Mouse (Mus musculus): Measurements from ENCODE around the gene Klhl6. TPM values are rescaled to one million over a fixed set of nuclear protein-coding genes. Genes with fewer than 3 reads are reported as not detected.

The Klhl6 gene
- polyA plus RNA-seq, 1 experiment from 2014 or later, result 6.9 TPM

DNA sequence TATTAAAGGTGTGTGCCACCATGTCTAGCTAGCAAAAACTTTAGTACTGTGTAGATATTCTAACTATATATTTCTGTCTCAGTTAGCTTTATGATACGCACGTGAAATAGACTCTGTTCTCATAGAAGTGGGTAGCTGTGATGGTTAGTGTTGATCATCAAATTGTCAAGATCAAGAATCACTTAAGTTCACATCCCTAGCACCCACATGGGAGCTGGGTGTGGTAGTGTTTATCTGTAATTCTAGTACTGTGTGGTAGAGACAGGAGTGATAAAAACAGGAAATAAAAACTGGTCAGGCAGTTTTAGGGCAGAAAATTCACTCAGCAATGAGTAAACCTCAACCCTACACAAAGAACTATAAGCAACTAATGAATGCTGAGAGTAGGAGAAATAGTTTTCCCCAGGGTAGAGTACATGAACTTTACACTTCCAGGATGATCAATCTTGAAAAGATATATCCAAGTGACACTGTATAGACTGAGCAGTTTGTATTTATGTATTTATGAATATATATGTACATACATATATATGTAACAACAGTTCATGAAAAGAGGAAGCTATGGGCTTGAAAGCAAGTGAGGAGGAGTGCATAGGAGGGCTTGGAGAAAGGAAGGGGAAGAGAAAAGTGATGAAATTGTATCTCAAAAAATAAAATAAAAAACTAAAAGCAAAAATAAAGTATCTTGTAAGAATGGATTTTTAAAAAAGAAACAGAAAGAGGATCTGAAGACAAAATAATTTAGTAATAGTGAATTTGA lies 2.2 kb upstream of the Klhl6 start:
- Histone ChIP-seq H3K4me2 (no peak overlapping the region), H3K36me3 (no peaks in the 10 kb centered on the region), H3K27me3 (no peaks in the 10 kb centered on the region), H3K9ac (no peak overlapping the region), H3K4me1 (replicated peaks) (no peaks in the 10 kb centered on the region), H3K27ac (no peak overlapping the region), H3K9me3 (peaks cover under 1% of the 10 kb centered on the region; the same call in 1 of the 2 replicates), H3K4me3 (no peak overlapping the region)
- no peak for ATAC-seq (ENCODE audit: low FRiP score)
- 88% methylated on average over 2 of the region's 2 CpGs for WGBS

DNA sequence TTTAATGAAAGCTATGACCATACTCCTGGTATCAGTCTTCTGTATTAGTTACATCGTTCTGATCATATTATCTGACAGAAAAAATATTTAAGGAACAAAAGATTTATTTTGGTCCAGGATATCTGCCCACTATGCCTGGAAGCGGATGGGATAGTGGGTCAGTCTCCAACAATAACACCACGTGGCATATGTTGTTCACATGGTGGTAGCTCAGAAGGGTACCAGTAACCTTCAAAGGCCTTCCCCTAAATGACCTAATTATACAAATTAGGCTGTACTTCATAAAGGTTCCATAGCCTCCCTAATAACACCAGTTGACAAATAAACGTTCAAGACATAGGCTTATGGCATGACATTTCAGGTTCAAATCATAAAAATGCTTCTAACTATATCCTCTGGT lies 722 bp upstream of the Klhl6 start:
- ATAC-seq (ENCODE audit: low FRiP score), result no peak
- H3K27me3 ChIP-seq, result no peaks in the 10 kb centered on the region
- no peak overlapping the region for H3K27ac ChIP-seq
- H3K4me1 ChIP-seq (replicated peaks), result no peaks in the 10 kb centered on the region
- H3K4me3 ChIP-seq, result no peak overlapping the region
- no peak overlapping the region for H3K9ac ChIP-seq
- H3K36me3 ChIP-seq, result no peaks in the 10 kb centered on the region
- WGBS, result 88% methylated on average over 4 of the region's 4 CpGs
- no peak overlapping the region for H3K4me2 ChIP-seq
- no peaks in the 10 kb centered on the region for H3K9me3 ChIP-seq

DNA sequence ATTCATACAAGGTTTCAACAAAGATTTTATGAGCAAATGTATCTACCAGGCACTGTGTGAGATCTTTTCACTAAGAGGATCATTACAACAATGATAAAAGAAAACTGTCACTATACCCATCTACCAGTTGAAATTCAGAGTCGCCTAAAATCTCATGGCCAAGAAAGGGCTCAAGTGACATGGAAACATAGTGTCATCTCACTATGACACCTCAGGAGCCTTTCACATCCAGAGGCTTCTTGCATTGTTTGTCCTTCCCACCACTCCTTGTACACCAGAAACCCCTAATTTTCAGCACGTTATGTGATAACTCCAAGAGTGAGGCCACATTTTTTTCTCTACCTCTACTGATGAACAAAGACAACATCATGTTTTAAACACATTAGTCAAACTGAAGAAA lies 1.2 kb downstream of the Klhl6 start:
- Histone ChIP-seq H3K4me2 (no peak overlapping the region), H3K27ac (no peak overlapping the region), H3K36me3 (no peaks in the 10 kb centered on the region), H3K9ac (no peak overlapping the region), H3K4me3 (no peak overlapping the region), H3K27me3 (no peaks in the 10 kb centered on the region), H3K4me1 (replicated peaks) (no peaks in the 10 kb centered on the region), H3K9me3 (no peaks in the 10 kb centered on the region)
- ATAC-seq (ENCODE audit: low FRiP score), result no peak
- 75% methylated on average over 2 of the region's 2 CpGs for WGBS

- H3K9me3 ChIP-seq, result no peaks in the 10 kb centered on the region
- no peak for ATAC-seq (ENCODE audit: low FRiP score)
- H3K4me2 ChIP-seq, result no peak overlapping the region
- no peak overlapping the region for H3K9ac ChIP-seq
- WGBS, result 87% methylated on average over 3 of the region's 3 CpGs
- no peak overlapping the region for H3K4me3 ChIP-seq
- no peaks in the 10 kb centered on the region for H3K27me3 ChIP-seq
- H3K36me3 ChIP-seq, result no peaks in the 10 kb centered on the region
- H3K4me1 ChIP-seq (replicated peaks), result no peaks in the 10 kb centered on the region
- H3K27ac ChIP-seq, result no peak overlapping the region
These were observed 1.8 kb downstream of the Klhl6 start for GRCm38 (mm10) chr16:19981006-19981405.

DNA sequence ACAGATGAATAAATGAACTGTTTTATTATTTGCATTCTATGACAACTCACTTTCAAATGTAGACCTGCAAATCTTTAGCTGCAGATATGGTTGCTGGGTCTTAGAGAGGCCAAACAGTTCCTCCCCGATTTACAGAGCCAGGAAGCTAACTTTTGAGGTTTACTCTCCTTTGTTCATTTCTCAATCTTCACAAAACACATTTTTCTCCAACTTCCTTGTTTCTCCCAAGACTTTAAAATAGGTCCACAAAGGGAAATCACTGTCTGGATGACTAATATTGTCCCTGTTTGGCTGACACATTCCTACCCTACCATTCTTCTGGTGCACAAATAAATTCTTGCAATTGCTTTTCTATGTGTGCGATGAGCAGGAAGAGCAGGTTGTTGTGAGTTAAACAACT lies 3.1 kb downstream of the Klhl6 start:
- no peak overlapping the region for H3K9ac ChIP-seq
- 85% methylated on average over 2 of the region's 2 CpGs for WGBS

DNA sequence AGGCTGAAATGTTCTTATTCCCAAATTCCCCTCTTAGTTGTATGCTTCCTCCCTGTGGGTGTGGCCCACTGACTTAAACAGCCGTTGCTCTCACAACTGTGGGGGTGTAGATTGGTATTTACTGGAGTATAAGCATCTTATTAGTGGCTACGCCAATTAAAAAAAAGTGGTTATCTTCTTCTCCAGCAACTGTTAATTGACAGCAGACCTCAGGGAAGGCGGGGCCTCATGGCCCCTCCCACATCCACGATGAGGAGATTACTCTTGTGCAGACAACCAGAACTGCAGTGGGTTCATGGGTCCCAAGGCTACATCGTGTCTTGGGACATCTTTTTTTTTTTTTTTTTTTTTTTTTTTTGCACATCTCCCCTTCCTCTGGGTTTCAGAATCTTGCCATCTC lies 5.6 kb downstream of the Klhl6 start:
- H3K9ac ChIP-seq, result no peak overlapping the region
- H3K4me1 ChIP-seq (replicated peaks), result no peaks in the 10 kb centered on the region
- H3K27ac ChIP-seq, result no peak overlapping the region
- no peaks in the 10 kb centered on the region for H3K9me3 ChIP-seq
- ATAC-seq (ENCODE audit: low FRiP score), result no peak
- H3K27me3 ChIP-seq, result no peaks in the 10 kb centered on the region
- no peaks in the 10 kb centered on the region for H3K36me3 ChIP-seq
- 85% methylated on average over 5 of the region's 5 CpGs for whole genome bisulfite sequencing
- H3K4me3 ChIP-seq, result no peak overlapping the region
- no peak overlapping the region for H3K4me2 ChIP-seq

More for the DNA sequence above, 3.1 kb downstream of the Klhl6 start:
- Histone ChIP-seq H3K9me3 (no peaks in the 10 kb centered on the region), H3K27ac (no peak overlapping the region), H3K27me3 (no peaks in the 10 kb centered on the region), H3K4me3 (no peak overlapping the region), H3K36me3 (no peaks in the 10 kb centered on the region), H3K4me2 (no peak overlapping the region), H3K4me1 (replicated peaks) (no peaks in the 10 kb centered on the region)
- no peak for ATAC-seq (ENCODE audit: low FRiP score)

DNA sequence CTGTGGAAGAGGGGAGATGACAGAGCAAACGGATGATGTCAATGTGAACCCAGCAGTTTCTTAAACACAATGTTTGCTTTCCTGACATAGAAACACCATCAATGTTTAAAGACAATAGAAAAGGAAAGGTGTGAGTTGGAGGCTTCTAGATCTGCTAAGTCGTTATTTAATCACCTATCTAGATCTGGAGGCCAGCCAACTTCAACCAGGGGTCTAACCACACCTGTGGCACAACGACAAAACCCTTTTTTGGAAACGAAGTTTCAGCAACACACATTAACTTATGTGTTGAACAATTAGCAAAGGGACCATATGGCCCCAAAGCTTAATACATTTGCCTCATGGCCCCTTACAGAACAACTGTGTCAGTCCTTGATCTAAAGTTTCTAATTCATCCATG lies 6.0 kb downstream of the Klhl6 start:
- no peaks in the 10 kb centered on the region for H3K9me3 ChIP-seq
- no peaks in the 10 kb centered on the region for H3K27me3 ChIP-seq
- no peak overlapping the region for H3K9ac ChIP-seq
- H3K4me2 ChIP-seq, result no peak overlapping the region
- H3K4me3 ChIP-seq, result no peak overlapping the region
- no peak overlapping the region for H3K27ac ChIP-seq
- no peak for ATAC-seq (ENCODE audit: low FRiP score)
- no peaks in the 10 kb centered on the region for H3K4me1 ChIP-seq (replicated peaks)
- WGBS, result 87% methylated on average over 4 of the region's 4 CpGs
- no peaks in the 10 kb centered on the region for H3K36me3 ChIP-seq

DNA sequence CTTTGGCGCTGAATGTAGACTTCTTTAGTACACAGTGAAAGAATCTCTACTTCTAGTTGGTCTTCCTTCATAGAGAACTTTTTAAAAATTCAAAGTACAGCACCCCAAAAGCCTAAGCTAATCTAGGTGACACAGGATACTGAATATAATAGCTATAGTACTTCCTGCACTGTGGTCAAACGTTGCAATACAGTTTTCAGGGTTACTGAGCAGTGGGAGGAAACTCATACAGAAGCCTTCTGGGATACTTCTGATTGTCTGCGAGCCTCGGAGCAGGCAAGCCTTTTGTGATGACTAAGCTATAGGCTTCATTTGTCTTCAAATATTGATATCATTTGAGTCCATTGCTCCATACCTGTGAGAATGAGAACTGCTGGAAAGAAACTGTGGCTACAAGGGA lies 7.4 kb downstream of the Klhl6 start:
- H3K4me2 ChIP-seq, result no peak overlapping the region
- no peak overlapping the region for H3K9ac ChIP-seq
- no peak overlapping the region for H3K4me3 ChIP-seq
- 85% methylated on average over 4 of the region's 4 CpGs for WGBS
- no peaks in the 10 kb centered on the region for H3K36me3 ChIP-seq
- no peaks in the 10 kb centered on the region for H3K4me1 ChIP-seq (replicated peaks)
- no peaks in the 10 kb centered on the region for H3K27me3 ChIP-seq
- ATAC-seq (ENCODE audit: low FRiP score), result no peak
- no peak overlapping the region for H3K27ac ChIP-seq
- no peaks in the 10 kb centered on the region for H3K9me3 ChIP-seq

GRCm38 (mm10) chr16:19973480-19973879 lies 9.4 kb downstream of the Klhl6 start:
- no peak for ATAC-seq (ENCODE audit: low FRiP score)

GRCm38 (mm10) chr16:19972736-19973350 lies 10.0 kb downstream of the Klhl6 start:
- no peak overlapping the region for H3K4me3 ChIP-seq
- H3K9ac ChIP-seq, result no peak overlapping the region
- ATAC-seq (ENCODE audit: low FRiP score), result no peak
- no peaks in the 10 kb centered on the region for H3K4me1 ChIP-seq (replicated peaks)
- H3K36me3 ChIP-seq, result no peaks in the 10 kb centered on the region
- H3K27me3 ChIP-seq, result no peaks in the 10 kb centered on the region
- no peak overlapping the region for H3K4me2 ChIP-seq
- H3K9me3 ChIP-seq, result no peaks in the 10 kb centered on the region
- no peak overlapping the region for H3K27ac ChIP-seq

More at GRCm38 (mm10) chr16:19973480-19973879, 9.4 kb downstream of the Klhl6 start:
- H3K4me2 ChIP-seq, result no peak overlapping the region
- H3K4me3 ChIP-seq, result no peak overlapping the region
- H3K9ac ChIP-seq, result no peak overlapping the region
- WGBS, result 94% methylated on average over 1 of the region's 1 CpGs
- H3K27ac ChIP-seq, result no peak overlapping the region
- H3K9me3 ChIP-seq, result no peaks in the 10 kb centered on the region
- H3K27me3 ChIP-seq, result no peaks in the 10 kb centered on the region
- H3K36me3 ChIP-seq, result no peaks in the 10 kb centered on the region
- H3K4me1 ChIP-seq (replicated peaks), result no peaks in the 10 kb centered on the region

GRCm38 (mm10) chr16:19969506-19969905 lies 13.3 kb downstream of the Klhl6 start:
- 93% methylated on average over 5 of the region's 5 CpGs for WGBS
- Histone ChIP-seq H3K4me2 (no peak overlapping the region), H3K4me1 (replicated peaks) (no peaks in the 10 kb centered on the region), H3K4me3 (no peak overlapping the region), H3K27ac (no peak overlapping the region), H3K9me3 (no peaks in the 10 kb centered on the region), H3K27me3 (no peaks in the 10 kb centered on the region), H3K9ac (no peak overlapping the region), H3K36me3 (no peaks in the 10 kb centered on the region)
- ATAC-seq (ENCODE audit: low FRiP score), result no peak

DNA sequence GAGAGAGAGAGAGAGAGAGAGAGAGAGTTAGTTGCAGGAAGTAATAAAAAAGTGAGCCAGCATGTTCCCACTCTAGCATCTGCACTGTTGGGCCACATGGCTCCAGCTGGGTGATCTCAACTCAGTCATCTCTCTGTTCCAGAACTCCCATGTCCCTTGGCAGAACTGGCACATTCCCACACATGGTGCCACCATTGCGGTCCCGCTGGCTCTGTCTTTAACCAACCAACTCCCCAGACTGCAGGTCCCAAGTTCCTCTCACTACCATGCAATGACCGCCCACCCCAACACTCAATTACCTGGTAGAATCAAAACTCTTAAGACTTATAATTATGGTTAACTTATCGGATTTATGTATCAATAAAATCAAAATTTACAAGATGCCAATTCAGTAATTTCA lies 14.2 kb downstream of the Klhl6 start:
- Histone ChIP-seq H3K27me3 (no peaks in the 10 kb centered on the region), H3K9ac (no peak overlapping the region), H3K4me1 (replicated peaks) (no peaks in the 10 kb centered on the region), H3K9me3 (no peaks in the 10 kb centered on the region), H3K4me3 (no peak overlapping the region), H3K4me2 (no peak overlapping the region), H3K36me3 (no peaks in the 10 kb centered on the region), H3K27ac (no peak overlapping the region)
- no peak for ATAC-seq (ENCODE audit: low FRiP score)
- 97% methylated on average over 4 of the region's 4 CpGs for WGBS

DNA sequence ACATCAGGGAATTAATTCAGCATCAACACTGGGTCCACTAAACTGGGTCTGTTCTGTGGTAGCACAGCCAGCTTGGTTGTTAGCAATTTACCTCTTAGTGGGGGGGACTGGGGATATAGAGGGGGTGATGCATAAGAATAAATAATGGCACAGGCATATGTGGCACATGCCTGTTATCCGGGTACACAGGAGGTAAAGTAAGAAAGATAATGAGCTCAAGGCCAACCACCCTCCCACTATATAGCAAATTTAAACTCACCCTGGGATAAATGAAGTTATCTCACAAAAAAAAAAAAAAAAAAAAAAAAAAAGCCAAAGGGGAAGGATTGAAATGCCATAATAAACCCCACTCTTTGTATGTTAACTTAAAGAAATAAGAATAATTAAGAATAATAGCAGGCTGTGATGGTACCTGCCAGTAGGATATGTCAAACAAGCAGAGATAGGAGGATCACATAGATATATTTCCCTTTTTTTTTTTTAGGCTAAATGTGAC lies 14.9 kb downstream of the Klhl6 start:
- H3K4me3 ChIP-seq, result no peak overlapping the region
- H3K27me3 ChIP-seq, result no peaks in the 10 kb centered on the region
- ATAC-seq (ENCODE audit: low FRiP score), result no peak
- no peak overlapping the region for H3K27ac ChIP-seq
- H3K9me3 ChIP-seq, result no peaks in the 10 kb centered on the region
- no peaks in the 10 kb centered on the region for H3K36me3 ChIP-seq
- 93% methylated on average over 1 of the region's 1 CpGs for WGBS
- no peak overlapping the region for H3K4me2 ChIP-seq
- H3K4me1 ChIP-seq (replicated peaks), result no peaks in the 10 kb centered on the region
- H3K9ac ChIP-seq, result no peak overlapping the region

Data from hindbrain, embryonic 13.5 days (tissue).